Mouse (Mus musculus): ENCODE data around the gene Uox. TPM values are rescaled to one million over a fixed set of nuclear protein-coding genes. Genes with fewer than 3 reads are reported as not detected.

Gene Uox
- polyA plus RNA-seq, 1 experiment from 2014 or later: 121 TPM

- 73% methylated on average over 11 of the region's 11 CpGs for WGBS (ENCODE audit: insufficient replicate concordance)
- H3K27me3 ChIP-seq (ENCODE audit: control insufficient read depth, insufficient read depth, low read depth, low read length): no peaks in the 10 kb centered on the region
- H3K36me3 ChIP-seq (ENCODE audit: control insufficient read depth, insufficient read depth): no peaks in the 10 kb centered on the region
- H3K4me2 ChIP-seq (ENCODE audit: low read depth, low read length): no peak overlapping the region
- no peak overlapping the region for H3K9ac ChIP-seq (ENCODE audit: low read depth, low read length)
- H3K9me3 ChIP-seq (replicated peaks; ENCODE audit: control insufficient read depth, low read length): no peaks in the 10 kb centered on the region
- H3K4me1 ChIP-seq (ENCODE audit: control insufficient read depth, low read depth, low read length): peaks cover 9% of the 10 kb centered on the region
- no peak overlapping the region for H3K4me3 ChIP-seq (ENCODE audit: low read depth, low read length)
- H3K27ac ChIP-seq (ENCODE audit: low read length): no peak overlapping the region
- no peak for ATAC-seq (ENCODE audit: low read depth)
Observed at GRCm38 (mm10) chr3:146621966-146622365, 51.7 kb downstream of the Uox start.

GRCm38 (mm10) chr3:146625766-146626165, 55.5 kb downstream of the Uox start:
- ATAC-seq (ENCODE audit: low read depth): no peak
- Histone ChIP-seq H3K4me1 (ENCODE audit: control insufficient read depth, low read depth, low read length) (no peaks in the 10 kb centered on the region), H3K4me2 (ENCODE audit: low read depth, low read length) (no peak overlapping the region), H3K9ac (ENCODE audit: low read depth, low read length) (no peak overlapping the region), H3K9me3 (replicated peaks; ENCODE audit: control insufficient read depth, low read length) (no peaks in the 10 kb centered on the region), H3K4me3 (ENCODE audit: low read depth, low read length) (no peak overlapping the region), H3K36me3 (ENCODE audit: control insufficient read depth, insufficient read depth) (no peaks in the 10 kb centered on the region), H3K27me3 (ENCODE audit: control insufficient read depth, insufficient read depth, low read depth, low read length) (no peaks in the 10 kb centered on the region), H3K27ac (ENCODE audit: low read length) (no peak overlapping the region)
- 76% methylated on average over 4 of the region's 4 CpGs for WGBS (ENCODE audit: insufficient replicate concordance)

GRCm38 (mm10) chr3:146628227-146628982, 58.2 kb downstream of the Uox start:
- H3K9me3 ChIP-seq (replicated peaks; ENCODE audit: control insufficient read depth, low read length): no peaks in the 10 kb centered on the region
- no peaks in the 10 kb centered on the region for H3K27me3 ChIP-seq (ENCODE audit: control insufficient read depth, insufficient read depth, low read depth, low read length)
- H3K4me1 ChIP-seq (ENCODE audit: control insufficient read depth, low read depth, low read length): no peaks in the 10 kb centered on the region
- 47% methylated on average over 8 of the region's 8 CpGs for WGBS (ENCODE audit: insufficient replicate concordance)
- H3K4me3 ChIP-seq (ENCODE audit: low read depth, low read length): no peak overlapping the region
- ATAC-seq (ENCODE audit: low read depth): no peak
- no peak overlapping the region for H3K9ac ChIP-seq (ENCODE audit: low read depth, low read length)
- no peak overlapping the region for H3K4me2 ChIP-seq (ENCODE audit: low read depth, low read length)
- H3K36me3 ChIP-seq (ENCODE audit: control insufficient read depth, insufficient read depth): no peaks in the 10 kb centered on the region
- H3K27ac ChIP-seq (ENCODE audit: low read length): no peak overlapping the region

GRCm38 (mm10) chr3:146632506-146632905, 62.3 kb downstream of the Uox start:
- Histone ChIP-seq H3K9me3 (replicated peaks; ENCODE audit: control insufficient read depth, low read length) (no peaks in the 10 kb centered on the region), H3K4me2 (ENCODE audit: low read depth, low read length) (no peak overlapping the region), H3K4me1 (ENCODE audit: control insufficient read depth, low read depth, low read length) (no peaks in the 10 kb centered on the region), H3K36me3 (ENCODE audit: control insufficient read depth, insufficient read depth) (no peaks in the 10 kb centered on the region), H3K27me3 (ENCODE audit: control insufficient read depth, insufficient read depth, low read depth, low read length) (no peaks in the 10 kb centered on the region), H3K27ac (ENCODE audit: low read length) (no peak overlapping the region), H3K4me3 (ENCODE audit: low read depth, low read length) (no peak overlapping the region), H3K9ac (ENCODE audit: low read depth, low read length) (no peak overlapping the region)
- no peak for ATAC-seq (ENCODE audit: low read depth)
- WGBS (ENCODE audit: insufficient replicate concordance): 71% methylated on average over 5 of the region's 5 CpGs

- Histone ChIP-seq H3K27ac (ENCODE audit: low read length) (no peak overlapping the region), H3K9ac (ENCODE audit: low read depth, low read length) (no peak overlapping the region), H3K27me3 (ENCODE audit: control insufficient read depth, insufficient read depth, low read depth, low read length) (no peaks in the 10 kb centered on the region), H3K4me1 (ENCODE audit: control insufficient read depth, low read depth, low read length) (no peaks in the 10 kb centered on the region), H3K9me3 (replicated peaks; ENCODE audit: control insufficient read depth, low read length) (no peaks in the 10 kb centered on the region), H3K36me3 (ENCODE audit: control insufficient read depth, insufficient read depth) (no peaks in the 10 kb centered on the region), H3K4me2 (ENCODE audit: low read depth, low read length) (no peak overlapping the region), H3K4me3 (ENCODE audit: low read depth, low read length) (no peak overlapping the region)
- ATAC-seq (ENCODE audit: low read depth): no peak
- 35% methylated on average over 4 of the region's 4 CpGs for WGBS (ENCODE audit: insufficient replicate concordance)
Observed at GRCm38 (mm10) chr3:146641818-146642427, 71.7 kb downstream of the Uox start.

GRCm38 (mm10) chr3:146649311-146649894, 79.2 kb downstream of the Uox start:
- H3K9me3 ChIP-seq (replicated peaks; ENCODE audit: control insufficient read depth, low read length): no peaks in the 10 kb centered on the region
- no peak for ATAC-seq (ENCODE audit: low read depth)

GRCm38 (mm10) chr3:146650716-146651115, 80.5 kb downstream of the Uox start:
- Histone ChIP-seq H3K27me3 (ENCODE audit: control insufficient read depth, insufficient read depth, low read depth, low read length) (no peaks in the 10 kb centered on the region), H3K4me1 (ENCODE audit: control insufficient read depth, low read depth, low read length) (peaks cover 25% of the 10 kb centered on the region), H3K4me2 (ENCODE audit: low read depth, low read length) (no peak overlapping the region), H3K27ac (ENCODE audit: low read length) (no peak overlapping the region), H3K9ac (ENCODE audit: low read depth, low read length) (no peak overlapping the region), H3K36me3 (ENCODE audit: control insufficient read depth, insufficient read depth) (no peaks in the 10 kb centered on the region), H3K4me3 (ENCODE audit: low read depth, low read length) (no peak overlapping the region), H3K9me3 (replicated peaks; ENCODE audit: control insufficient read depth, low read length) (no peaks in the 10 kb centered on the region)
- WGBS (ENCODE audit: insufficient replicate concordance): 81% methylated on average over 10 of the region's 10 CpGs
- no peak for ATAC-seq (ENCODE audit: low read depth)

More at GRCm38 (mm10) chr3:146649311-146649894, 79.2 kb downstream of the Uox start:
- Histone ChIP-seq H3K27ac (ENCODE audit: low read length) (no peak overlapping the region), H3K9ac (ENCODE audit: low read depth, low read length) (no peak overlapping the region), H3K4me3 (ENCODE audit: low read depth, low read length) (no peak overlapping the region), H3K36me3 (ENCODE audit: control insufficient read depth, insufficient read depth) (no peaks in the 10 kb centered on the region), H3K27me3 (ENCODE audit: control insufficient read depth, insufficient read depth, low read depth, low read length) (no peaks in the 10 kb centered on the region), H3K4me1 (ENCODE audit: control insufficient read depth, low read depth, low read length) (peaks cover 14% of the 10 kb centered on the region), H3K4me2 (ENCODE audit: low read depth, low read length) (no peak overlapping the region)
- whole genome bisulfite sequencing (ENCODE audit: insufficient replicate concordance): 67% methylated on average over 10 of the region's 10 CpGs

- H3K36me3 ChIP-seq (ENCODE audit: control insufficient read depth, insufficient read depth): no peaks in the 10 kb centered on the region
- WGBS (ENCODE audit: insufficient replicate concordance): 73% methylated on average over 3 of the region's 3 CpGs
Observed at GRCm38 (mm10) chr3:146651217-146651616, 81.0 kb downstream of the Uox start, which contains the start of gene 4930503B20Rik. TSS of gene 4930503B20Rik (minus strand) at chr3:146651317.

GRCm38 (mm10) chr3:146652431-146652830, 82.2 kb downstream of the Uox start:
- Histone ChIP-seq H3K9me3 (replicated peaks; ENCODE audit: control insufficient read depth, low read length) (no peaks in the 10 kb centered on the region), H3K4me3 (ENCODE audit: low read depth, low read length) (no peak overlapping the region), H3K4me2 (ENCODE audit: low read depth, low read length) (no peak overlapping the region), H3K9ac (ENCODE audit: low read depth, low read length) (no peak overlapping the region), H3K36me3 (ENCODE audit: control insufficient read depth, insufficient read depth) (no peaks in the 10 kb centered on the region), H3K27ac (ENCODE audit: low read length) (no peak overlapping the region), H3K4me1 (ENCODE audit: control insufficient read depth, low read depth, low read length) (peaks cover 27% of the 10 kb centered on the region), H3K27me3 (ENCODE audit: control insufficient read depth, insufficient read depth, low read depth, low read length) (no peaks in the 10 kb centered on the region)
- no peak for ATAC-seq (ENCODE audit: low read depth)
- 81% methylated on average over 5 of the region's 5 CpGs for WGBS (ENCODE audit: insufficient replicate concordance)

More at GRCm38 (mm10) chr3:146651217-146651616, 81.0 kb downstream of the Uox start, which contains the start of gene 4930503B20Rik:
- H3K27ac ChIP-seq (ENCODE audit: low read length): no peak within 1 kb of the TSS
- no peak within 1 kb of the TSS for H3K4me2 ChIP-seq (ENCODE audit: low read depth, low read length)
- no peak within 1 kb of the TSS for H3K4me3 ChIP-seq (ENCODE audit: low read depth, low read length)
- H3K4me1 ChIP-seq (ENCODE audit: control insufficient read depth, low read depth, low read length): peaks cover 27% of the 10 kb centered on the region
- no peaks in the 10 kb centered on the region for H3K9me3 ChIP-seq (replicated peaks; ENCODE audit: control insufficient read depth, low read length)
- no peak for ATAC-seq (ENCODE audit: low read depth)
- H3K9ac ChIP-seq (ENCODE audit: low read depth, low read length): no peak within 1 kb of the TSS
- H3K27me3 ChIP-seq (ENCODE audit: control insufficient read depth, insufficient read depth, low read depth, low read length): no peaks in the 10 kb centered on the region

All from liver, embryonic 16.5 days (tissue).